Mouse (Mus musculus) neural tube, embryonic 11.5 days (tissue): ENCODE results near the gene Nod2. TPM values are rescaled to one million over a fixed set of nuclear protein-coding genes. Genes with fewer than 3 reads are reported as not detected.

Experiments
- ATAC-seq: fragments of 200-750 bp; cut with Nextera tagmentation; 2 replicates; pipeline ENCODE4 v1.8.0; 2017; ENCODE audit warnings: moderate number of reproducible peaks, mild to moderate bottlenecking, moderate TSS enrichment, moderate library complexity; ENCODE audit not compliant: insufficient read depth, low FRiP score, low TSS enrichment
- DNase-seq: peaks from one replicate; pipeline ENCODE4 v3.0.0-alpha.2; 2015; ENCODE audit warnings: low spot score
- H3K27ac ChIP-seq: fragments of 300-500 bp; sonication (generic); 2 replicates; pipeline ENCODE4 v1.5.1; 2014; ENCODE audit warnings: low read depth, mild to moderate bottlenecking, low read length
- H3K27me3 ChIP-seq: fragments of 300-500 bp; sonication (generic); 2 replicates; pipeline ENCODE4 v1.6.1; 2014; ENCODE audit warnings: mild to moderate bottlenecking, low read length, mixed read lengths; ENCODE audit not compliant: control insufficient read depth, insufficient read depth
- H3K36me3 ChIP-seq: fragments of 300-500 bp; sonication (generic); 2 replicates; pipeline ENCODE4 v1.6.1; 2014; ENCODE audit warnings: mild to moderate bottlenecking, low read length, moderate library complexity, mixed read lengths; ENCODE audit not compliant: control insufficient read depth, insufficient read depth
- H3K4me1 ChIP-seq: fragments of 300-500 bp; sonication (generic); 2 replicates; pipeline ENCODE4 v1.6.1; 2014; ENCODE audit warnings: low read length, mixed read lengths; ENCODE audit not compliant: control insufficient read depth, insufficient read depth
- H3K4me2 ChIP-seq: fragments of 300-500 bp; sonication (generic); 2 replicates; pipeline ENCODE4 v1.6.1; 2014; ENCODE audit warnings: low read depth, mild to moderate bottlenecking, moderate library complexity
- H3K4me3 ChIP-seq: fragments of 300-500 bp; sonication (generic); 2 replicates; pipeline ENCODE4 v1.5.1; 2014; ENCODE audit warnings: low read depth, low read length
- H3K9ac ChIP-seq: fragments of 300-500 bp; sonication (generic); 2 replicates; pipeline ENCODE4 v1.6.1; 2014; ENCODE audit warnings: mild to moderate bottlenecking, low read length
- H3K9me3 ChIP-seq: fragments of 300-500 bp; sonication (generic); 2 replicates; pipeline ENCODE4 v1.6.1; 2016; ENCODE audit warnings: low read length; ENCODE audit not compliant: control insufficient read depth
- WGBS: fragments of 180-500 bp; shearing (Covaris S2); extraction: QIAGEN DNeasy Blood & Tissue Kit; methylation state at CpG from one replicate; pipeline ENCODE4 v1.1.7; 2014; 5-methylcytosine and 5-hydroxymethylcytosine counted together
- polyA plus RNA-seq: library from polyadenylated mRNA; unstranded; fragments of >200 nt; fragmentation: Nextera tagmentation; extraction: Ambion mirVana; gene quantifications from 2 replicates; pipeline ENCODE4 v1.2.1, GENCODE M21; 2014

Gene Nod2
- polyA plus RNA-seq, 1 experiment from 2014 or later: 0.08 TPM

DNA sequence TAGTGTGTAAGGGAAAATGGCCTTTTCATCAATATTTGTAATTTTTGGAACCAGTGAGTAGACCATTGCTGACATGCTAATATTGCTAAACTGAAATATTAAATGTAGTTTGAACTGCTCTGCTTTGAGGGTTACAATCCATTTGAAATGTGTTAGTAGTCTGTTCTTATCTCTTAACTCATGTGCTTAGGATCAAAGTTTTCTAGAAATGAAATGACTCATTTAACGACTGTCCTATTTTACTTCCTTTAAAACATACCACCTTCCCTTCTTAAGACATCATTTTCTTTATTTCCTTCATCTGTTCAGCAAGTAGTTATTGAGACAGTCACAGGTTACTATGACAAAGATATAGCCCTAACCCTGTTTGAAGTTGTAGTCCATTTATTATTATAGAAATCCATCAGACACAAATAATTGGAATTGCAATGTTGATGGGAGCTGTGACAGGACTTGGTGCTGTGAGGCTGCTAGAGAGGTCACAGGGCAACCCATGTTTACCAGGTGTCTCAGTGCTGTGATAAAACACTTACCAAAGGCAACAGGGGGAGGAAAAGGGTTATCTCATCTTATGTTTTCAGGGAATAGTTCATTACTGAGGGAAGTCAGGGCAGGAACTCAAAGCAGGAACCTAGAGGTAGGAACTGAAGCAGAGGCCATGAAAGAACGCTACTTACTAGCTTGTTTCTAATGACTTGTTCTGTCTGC lies 76.3 kb downstream of the Nod2 start:
- WGBS: 96% methylated on average over 2 of the region's 2 CpGs
- ATAC-seq (no peak), DNase-seq (no peak)
- no peak overlapping the region for H3K27ac ChIP-seq
- no peak overlapping the region for H3K4me3 ChIP-seq
- no peaks in the 10 kb centered on the region for H3K9me3 ChIP-seq
- no peak overlapping the region for H3K9ac ChIP-seq
- H3K36me3 ChIP-seq: no peaks in the 10 kb centered on the region
- no peak overlapping the region for H3K4me2 ChIP-seq
- no peaks in the 10 kb centered on the region for H3K4me1 ChIP-seq
- no peaks in the 10 kb centered on the region for H3K27me3 ChIP-seq

Other genes with a start within 250 kb of the Nod2 start
- 64.7 and 68.7 TPM in 2 replicates for gene Nkd1, start 126.0 kb upstream of the Nod2 start, polyA plus RNA-seq
- gene Snx20, start 11.2 kb upstream of the Nod2 start, polyA plus RNA-seq: 0.85 and 1.1 TPM in 2 replicates
- gene Cyld, start 49.7 kb downstream of the Nod2 start, polyA plus RNA-seq: 15.7 and 16.3 TPM in 2 replicates